Comparison of ENCODE assay signal across 35 mouse cellular contexts in the genomic region with DNA sequence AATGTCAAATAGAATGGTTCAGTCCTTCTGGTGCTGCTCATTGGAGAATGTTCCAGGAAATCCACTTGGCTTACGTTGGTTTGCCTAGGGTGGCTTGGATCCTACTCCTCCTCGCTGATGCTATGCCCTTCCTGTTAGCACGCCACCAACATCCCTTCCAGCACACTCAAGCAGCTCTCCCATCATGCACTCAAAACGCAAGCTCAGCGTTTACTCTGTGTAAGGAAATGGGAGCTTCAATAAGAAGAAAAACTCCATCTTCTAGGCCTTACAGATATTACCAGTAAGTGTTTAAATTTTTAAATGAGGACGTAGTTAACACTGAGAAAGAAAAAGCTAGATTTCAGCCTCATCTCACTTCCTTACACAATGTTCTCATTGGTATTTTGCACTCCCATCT.
"Had no signal": no experiment of that assay in that cellular context is flagged by ENCODE, and none has a peak within 500 bp of the region (broad histone marks: within the 10 kb centered on the region; RNA-seq: fewer than 3 reads in every experiment).

No protein-coding gene starts in this region.

- H3K4me1 ChIP-seq: heart, embryonic 10.5 days; heart, embryonic 12.5 days; heart, embryonic 13.5 days; heart, embryonic 15.5 days; hindbrain, embryonic 10.5 days; hindbrain, embryonic 12.5 days; hindbrain, embryonic 13.5 days; hindbrain, embryonic 15.5 days; intestine, embryonic 15.5 days; kidney, embryonic 15.5 days had no signal

- H3K36me3 ChIP-seq: heart, embryonic 10.5 days; heart, embryonic 12.5 days; heart, embryonic 13.5 days; heart, embryonic 15.5 days; hindbrain, embryonic 10.5 days; hindbrain, embryonic 12.5 days; hindbrain, embryonic 13.5 days; hindbrain, embryonic 15.5 days; intestine, embryonic 15.5 days; kidney, embryonic 15.5 days had no signal

- H3K27ac ChIP-seq: heart, embryonic 10.5 days; heart, embryonic 13.5 days; heart, embryonic 15.5 days; hindbrain, embryonic 10.5 days; hindbrain, embryonic 12.5 days; hindbrain, embryonic 13.5 days; hindbrain, embryonic 14.5 days; hindbrain, embryonic 15.5 days; hindbrain, postnatal 0 days; intestine, embryonic 15.5 days; kidney, embryonic 15.5 days; kidney, postnatal 0 days; layer of hippocampus, adult 2 months; left cerebral cortex, adult 2 months had no signal

- H3K27me3 ChIP-seq: heart, embryonic 12.5 days; heart, embryonic 13.5 days; heart, embryonic 15.5 days; hindbrain, embryonic 12.5 days; hindbrain, embryonic 13.5 days; hindbrain, embryonic 15.5 days; intestine, embryonic 15.5 days; kidney, embryonic 15.5 days had no signal

- ATAC-seq: hindbrain, embryonic 16.5 days; hindbrain, postnatal 0 days; inflammation-experienced regulatory T-cells, adult 6 months; intestine, embryonic 15.5 days; intestine, embryonic 16.5 days; intestine, postnatal 0 days had no signal

- H3K4me3 ChIP-seq: heart, embryonic 10.5 days; heart, embryonic 12.5 days; heart, embryonic 13.5 days; heart, embryonic 15.5 days; hindbrain, embryonic 10.5 days; hindbrain, embryonic 12.5 days; hindbrain, embryonic 13.5 days; hindbrain, embryonic 15.5 days; intestine, embryonic 15.5 days; kidney, embryonic 15.5 days; layer of hippocampus, adult 2 months; left cerebral cortex, adult 2 months had no signal

- DNase-seq: heart, postnatal 10 days; heart, postnatal 14 days; heart, postnatal 4 days; kidney, adult 11 months; kidney, adult 18-20 months; kidney, adult 2 months; kidney, adult 8-10 months; kidney, adult 9 months; kidney, postnatal 10 days; kidney, postnatal 14 days; kidney, postnatal 25 days; kidney, postnatal 36 days; kidney, postnatal 4 days; layer of hippocampus, adult 9-11 months; layer of hippocampus, postnatal 36 days had no signal

- H3K9ac ChIP-seq: heart, embryonic 12.5 days; heart, embryonic 13.5 days; heart, embryonic 15.5 days; hindbrain, embryonic 12.5 days; hindbrain, embryonic 13.5 days; hindbrain, embryonic 14.5 days; hindbrain, embryonic 15.5 days; intestine, embryonic 15.5 days; kidney, embryonic 15.5 days had no signal

- H3K4me2 ChIP-seq: heart, embryonic 11.5 days; heart, embryonic 12.5 days; heart, embryonic 13.5 days; heart, embryonic 15.5 days; hindbrain, embryonic 12.5 days; hindbrain, embryonic 13.5 days; hindbrain, embryonic 14.5 days; hindbrain, embryonic 15.5 days; intestine, embryonic 15.5 days; kidney, embryonic 15.5 days had no signal

- H3K9me3 ChIP-seq: heart, embryonic 10.5 days; heart, embryonic 12.5 days; heart, embryonic 13.5 days; heart, embryonic 15.5 days; hindbrain, embryonic 12.5 days; hindbrain, embryonic 13.5 days; hindbrain, embryonic 15.5 days; intestine, embryonic 15.5 days; kidney, embryonic 15.5 days had no signal
